Mouse (Mus musculus) left cerebral cortex, adult 2 months (tissue): ENCODE results near the gene Hoxc4. TPM values are rescaled to one million over a fixed set of nuclear protein-coding genes. Genes with fewer than 3 reads are reported as not detected.

Source experiments
- DNase-seq, 2 experiments: peaks; one replicate each; pipeline ENCODE4 v3.0.0; 2021 to 2022; ENCODE audit warnings: low spot score in 2 of 2, mixed read lengths in 1 of 2; ENCODE audit errors: extremely low spot score in 1 of 2
- H3K27ac ChIP-seq: fragments of 200-600 bp; 2 replicates; pipeline ENCODE4 v1.8.1; 2022
- H3K4me3 ChIP-seq: fragments of 200-600 bp; 2 replicates; pipeline ENCODE4 v1.8.1; 2022
- CTCF ChIP-seq: fragments of 200-600 bp; IDR thresholded peaks from 2 replicates; pipeline ENCODE4 v1.8.1; 2022; ENCODE audit warnings: antibody characterized with exemption, mild to moderate bottlenecking, moderate library complexity
- intact Hi-C: fragments of 180-260 bp; cut with DNase I; formaldehyde crosslinking; loops from one replicate; pipeline ENCODE4 v1.15.1; 2025
- total RNA-seq, 2 experiments: library from RNA; stranded (reverse); gene quantifications; 2 replicates each; pipeline ENCODE4 v1.2.3; 2021

Gene Hoxc4
- total RNA-seq, 2 experiments from 2014 or later = not detected

DNA sequence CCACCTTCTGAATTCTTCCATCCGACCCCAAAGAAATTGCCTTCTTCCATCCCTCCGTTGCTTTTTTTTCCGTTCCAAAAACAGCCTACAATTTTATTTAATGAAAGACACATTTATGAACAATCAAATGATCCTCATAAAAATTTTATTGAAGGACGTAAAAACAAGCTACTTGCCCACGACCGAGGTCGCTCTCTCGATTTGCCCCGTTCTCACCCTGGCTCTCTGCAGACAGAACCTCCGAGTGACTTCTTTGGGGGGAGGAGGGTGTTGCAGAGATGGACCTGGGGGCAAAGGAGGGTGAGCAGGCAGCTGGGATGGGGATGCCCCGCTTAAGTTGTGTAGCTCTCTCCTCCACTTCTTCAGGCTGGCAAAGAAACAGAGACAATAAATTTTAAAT, 38.4 kb upstream of the Hoxc4 start:
- no peak for DNase-seq
- H3K27ac ChIP-seq = no peak overlapping the region
- TF ChIP-seq CTCF = no peak
- H3K4me3 ChIP-seq = no peak overlapping the region
- intact Hi-C loops = no loop called here

DNA sequence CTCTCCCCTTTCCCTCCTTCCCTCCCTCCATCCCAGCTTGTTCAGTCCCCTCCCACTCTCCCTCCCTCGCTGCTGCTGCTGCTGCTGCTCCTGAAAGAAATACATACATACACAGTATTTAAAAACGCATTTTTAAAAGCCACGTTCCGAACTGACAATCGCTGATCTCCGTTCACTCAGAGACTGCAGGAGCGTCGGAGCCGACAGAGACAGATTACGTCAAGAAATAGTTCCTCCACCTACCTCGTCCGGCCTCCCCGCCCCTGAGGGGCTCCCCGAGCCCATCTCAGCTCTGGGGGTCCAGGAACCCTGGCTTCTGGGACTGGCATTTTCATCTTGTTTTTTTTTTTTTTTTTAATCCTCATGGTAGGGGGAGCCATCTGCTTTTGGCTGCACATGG, 37.8 kb upstream of the Hoxc4 start:
- TF ChIP-seq CTCF = no peak
- intact Hi-C loops = no loop called here
- Histone ChIP-seq H3K4me3 (no peak overlapping the region), H3K27ac (no peak overlapping the region)
- DNase-seq = no peak

DNA sequence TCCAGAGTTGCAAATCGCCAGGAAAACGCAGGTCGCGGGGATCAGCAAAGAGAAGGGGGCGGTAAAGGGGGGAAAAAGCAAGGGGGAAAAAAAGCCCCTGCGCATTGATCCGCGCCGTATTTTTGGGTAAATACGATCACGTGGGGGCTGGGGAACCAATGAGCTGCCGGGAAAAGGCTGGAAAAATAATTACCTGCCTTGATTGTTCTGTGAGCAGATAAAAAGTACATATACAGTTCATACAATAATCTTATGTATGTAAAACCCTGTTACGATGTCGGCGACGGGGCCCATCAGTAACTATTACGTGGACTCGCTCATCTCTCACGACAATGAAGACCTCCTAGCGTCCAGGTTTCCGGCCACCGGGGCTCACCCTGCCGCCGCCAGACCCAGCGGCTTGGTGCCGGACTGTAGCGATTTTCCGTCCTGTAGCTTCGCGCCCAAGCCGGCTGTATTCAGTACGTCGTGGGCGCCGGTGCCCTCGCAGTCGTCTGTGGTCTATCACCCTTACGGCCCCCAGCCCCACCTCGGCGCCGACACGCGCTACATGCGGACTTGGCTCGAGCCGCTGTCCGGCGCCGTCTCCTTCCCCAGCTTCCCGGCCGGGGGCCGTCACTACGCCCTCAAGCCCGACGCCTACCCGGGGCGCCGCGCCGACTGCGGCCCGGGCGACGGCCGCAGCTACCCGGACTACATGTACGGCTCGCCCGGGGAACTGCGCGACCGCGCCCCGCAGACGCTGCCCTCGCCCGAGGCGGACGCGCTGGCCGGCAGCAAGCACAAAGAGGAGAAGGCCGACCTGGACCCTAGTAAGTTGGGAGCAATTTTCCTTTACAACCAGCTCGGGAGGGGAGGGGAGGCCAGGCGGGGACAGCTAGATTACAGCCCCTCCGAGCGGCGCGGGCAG, 37.1 kb upstream of the Hoxc4 start:
- TF ChIP-seq CTCF = no peak
- no peak overlapping the region for H3K27ac ChIP-seq
- intact Hi-C loops = no loop called here
- DNase-seq = no peak
- H3K4me3 ChIP-seq = no peak overlapping the region

DNA sequence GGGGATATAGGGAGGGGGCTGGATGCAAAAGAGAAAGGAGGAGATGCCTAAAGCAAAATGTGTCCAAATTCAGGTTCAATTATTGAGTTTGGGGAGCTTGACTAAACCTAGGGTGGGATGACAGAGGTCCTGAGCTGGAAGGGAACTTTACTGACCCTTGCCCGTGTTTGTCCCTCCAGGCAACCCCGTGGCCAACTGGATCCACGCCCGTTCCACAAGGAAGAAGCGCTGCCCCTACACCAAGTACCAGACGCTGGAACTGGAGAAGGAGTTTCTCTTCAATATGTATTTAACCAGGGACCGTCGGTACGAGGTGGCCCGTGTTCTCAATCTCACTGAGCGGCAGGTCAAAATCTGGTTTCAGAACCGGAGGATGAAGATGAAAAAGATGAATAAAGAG, 35.0 kb upstream of the Hoxc4 start:
- Histone ChIP-seq H3K4me3 (no peak overlapping the region), H3K27ac (no peak overlapping the region)
- no peak for TF ChIP-seq CTCF
- DNase-seq = no peak
- intact Hi-C loops = no loop called here

DNA sequence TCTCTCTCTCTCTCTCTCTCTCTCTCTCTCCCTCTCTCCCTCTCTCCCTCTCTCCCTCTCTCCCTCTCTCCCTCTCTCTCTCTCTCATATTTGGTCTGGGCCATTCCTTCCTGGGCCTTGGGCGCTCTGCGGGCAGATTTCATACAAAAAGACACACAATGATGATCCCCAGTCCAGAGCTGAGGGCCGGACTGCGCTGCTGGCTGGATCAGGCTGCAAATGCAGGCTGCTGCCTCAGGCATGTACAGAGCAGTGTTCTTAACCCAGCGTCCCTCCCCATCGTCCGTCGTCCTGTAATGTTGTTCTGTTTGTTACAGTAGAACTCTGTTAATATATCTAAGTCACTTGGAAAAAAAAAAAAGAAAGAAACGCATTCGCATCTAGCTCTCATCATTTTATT, 34.2 kb upstream of the Hoxc4 start:
- DNase-seq = no peak
- no peak for TF ChIP-seq CTCF
- intact Hi-C loops = no loop called here
- H3K27ac ChIP-seq = no peak overlapping the region
- H3K4me3 ChIP-seq = no peak overlapping the region

DNA sequence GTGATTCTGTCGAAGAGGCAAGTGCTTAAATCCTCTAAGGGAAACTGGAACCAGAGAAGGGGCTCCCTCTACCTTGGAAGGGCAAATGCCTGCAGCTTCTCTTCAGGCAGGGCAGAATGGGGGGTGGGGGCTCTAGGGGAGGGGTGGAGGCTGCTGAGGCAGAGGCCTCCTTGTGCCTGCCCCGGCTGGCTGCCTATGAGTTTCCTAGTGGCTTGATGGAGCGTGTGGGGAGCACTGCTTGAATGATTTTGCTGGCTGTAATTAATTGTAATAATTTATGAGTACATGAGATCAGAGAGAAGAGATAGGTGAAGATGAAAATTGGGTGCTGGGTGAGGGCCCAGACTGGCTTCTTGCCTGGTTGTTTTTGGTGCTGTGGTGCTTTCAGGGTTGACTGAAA, 33.8 kb upstream of the Hoxc4 start:
- no peak overlapping the region for H3K27ac ChIP-seq
- DNase-seq = no peak
- H3K4me3 ChIP-seq = no peak overlapping the region
- no peak for TF ChIP-seq CTCF
- intact Hi-C loops = loop anchor here (5.0 kb wide), 1 partner anchor 228 kb away; no protein-coding TSS in a partner anchor

DNA sequence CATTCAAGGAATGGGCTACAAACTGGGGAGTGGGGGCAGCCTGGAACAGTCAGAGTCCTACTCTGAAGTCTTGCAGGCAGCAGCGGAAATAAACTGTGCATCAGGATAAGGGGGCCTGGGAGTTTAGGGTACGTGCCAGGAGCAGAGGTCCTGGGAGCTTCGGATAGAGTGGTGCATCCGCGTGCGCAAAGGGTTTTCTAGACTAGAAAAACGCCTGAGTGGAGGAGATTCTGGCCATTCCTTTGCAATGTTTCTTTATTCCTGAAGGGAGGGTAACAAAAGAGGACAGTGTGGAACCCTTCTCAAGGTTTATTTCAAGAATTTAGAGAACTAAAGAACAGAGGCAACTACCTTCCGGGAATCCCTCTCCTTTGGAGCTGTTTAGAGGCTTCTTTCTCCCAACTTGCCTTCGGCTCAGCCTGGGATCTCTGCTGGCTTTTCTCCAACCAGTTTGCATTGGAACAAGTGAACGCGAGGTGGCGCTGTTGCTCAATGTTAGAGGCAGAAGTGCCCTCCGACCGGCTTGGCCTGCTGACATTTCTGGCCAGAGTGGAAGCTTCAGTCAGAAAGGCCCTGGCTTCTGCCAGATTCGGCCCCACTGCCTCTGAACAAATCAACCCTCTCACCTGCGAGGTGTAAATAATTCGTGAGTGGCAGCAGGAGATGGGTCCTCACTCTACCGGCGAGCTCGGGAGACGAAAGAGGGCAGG, 31.5 kb upstream of the Hoxc4 start:
- peak; percentile 78 to 81 for DNase-seq
- no peak overlapping the region for H3K27ac ChIP-seq
- intact Hi-C loops = loop anchor here (1.0 to 5.0 kb wide), 2 partner anchors 190 to 230 kb away; no protein-coding TSS in a partner anchor
- H3K4me3 ChIP-seq = no peak overlapping the region
- TF ChIP-seq CTCF = peak; percentile 90

DNA sequence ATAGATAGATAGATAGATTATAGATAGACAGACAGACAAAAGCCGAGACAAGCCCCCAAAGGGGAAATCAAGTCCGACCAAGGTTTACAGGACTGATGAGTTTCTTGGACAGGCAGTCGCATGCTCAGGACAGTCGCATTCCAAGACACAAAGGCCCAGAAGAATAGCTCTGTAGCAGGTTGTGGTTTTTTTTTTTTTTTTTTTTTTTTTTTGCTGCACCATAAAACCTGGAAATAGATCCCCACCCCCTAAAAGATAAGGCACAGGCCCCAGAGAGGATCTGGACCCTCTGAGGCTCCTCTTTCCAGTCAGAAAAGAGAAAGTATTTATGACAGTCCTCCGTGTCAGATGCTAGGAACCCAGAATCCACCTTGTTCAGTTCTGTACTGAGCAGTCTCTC, 30.7 kb upstream of the Hoxc4 start:
- Histone ChIP-seq H3K27ac (no peak overlapping the region), H3K4me3 (no peak overlapping the region)
- TF ChIP-seq CTCF = no peak
- DNase-seq = no peak
- intact Hi-C loops = loop anchor here (5.0 kb wide), 1 partner anchor 231 kb away; no protein-coding TSS in a partner anchor

DNA sequence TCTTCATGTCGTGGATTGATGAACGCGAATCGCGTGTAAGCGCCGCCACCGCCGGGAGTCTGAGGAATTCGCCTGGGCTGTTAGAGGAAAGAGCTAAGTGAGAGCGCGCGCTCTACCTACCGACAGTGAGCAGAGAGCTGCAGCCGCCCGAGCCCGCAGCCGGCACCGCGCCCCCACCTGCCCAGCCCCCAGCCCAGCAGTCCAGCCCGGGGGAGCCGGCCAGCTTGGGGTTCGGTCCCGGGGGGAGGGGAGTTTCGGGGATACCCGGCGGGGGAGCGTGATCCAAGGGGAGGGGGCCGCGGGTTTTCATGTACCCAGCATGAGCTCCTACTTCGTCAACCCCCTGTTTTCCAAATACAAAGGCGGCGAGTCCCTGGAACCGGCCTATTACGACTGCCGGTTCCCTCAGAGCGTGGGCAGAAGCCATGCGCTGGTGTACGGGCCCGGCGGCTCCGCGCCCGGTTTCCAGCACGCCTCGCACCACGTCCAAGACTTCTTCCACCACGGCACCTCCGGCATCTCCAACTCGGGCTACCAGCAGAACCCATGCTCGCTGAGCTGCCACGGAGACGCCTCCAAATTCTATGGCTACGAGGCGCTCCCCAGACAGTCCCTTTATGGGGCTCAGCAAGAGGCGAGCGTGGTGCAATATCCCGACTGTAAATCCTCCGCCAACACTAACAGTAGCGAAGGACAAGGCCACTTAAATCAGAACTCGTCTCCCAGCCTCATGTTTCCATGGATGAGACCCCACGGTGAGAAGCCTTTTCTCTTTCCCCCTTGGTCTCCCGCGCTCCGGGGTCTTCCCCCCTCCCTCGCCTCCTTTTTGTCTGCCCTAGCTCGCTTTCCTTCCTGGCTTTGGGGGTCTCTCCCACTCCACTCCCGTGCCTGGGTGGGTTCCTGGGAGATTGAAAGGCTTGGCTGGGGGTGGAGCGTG, 28.0 kb upstream of the Hoxc4 start, which contains the start of gene Hoxc8:
Gene Hoxc8, plus strand, starts transcription at position 147 of the 937 bp plus-strand sequence.
- no peak for TF ChIP-seq CTCF
- no peak for DNase-seq
- intact Hi-C loops = no loop called here
- Histone ChIP-seq H3K4me3 (no peak within 1 kb of the TSS), H3K27ac (no peak within 1 kb of the TSS)

DNA sequence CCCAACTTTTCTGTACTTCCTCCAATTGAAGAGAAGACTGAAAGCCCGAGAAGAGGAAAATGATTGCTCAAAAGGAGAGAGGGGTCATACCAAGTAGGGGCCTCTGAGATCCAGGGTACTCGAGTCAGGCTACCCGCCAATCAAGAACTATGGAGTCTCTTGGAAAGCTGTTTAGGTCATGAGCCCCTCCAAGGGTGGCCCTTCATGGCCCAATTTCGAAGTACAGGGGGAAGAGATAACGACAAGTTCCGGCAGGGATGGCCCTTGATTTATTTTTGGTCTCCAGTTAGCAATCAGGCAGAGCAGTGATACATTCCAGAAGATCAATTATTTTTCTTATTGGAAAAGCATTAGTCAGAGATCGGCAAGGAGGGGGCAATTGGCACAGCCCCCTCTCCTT, 27.0 kb upstream of the Hoxc4 start:
- Histone ChIP-seq H3K27ac (no peak overlapping the region), H3K4me3 (no peak overlapping the region)
- no peak for TF ChIP-seq CTCF
- intact Hi-C loops = no loop called here
- no peak for DNase-seq

DNA sequence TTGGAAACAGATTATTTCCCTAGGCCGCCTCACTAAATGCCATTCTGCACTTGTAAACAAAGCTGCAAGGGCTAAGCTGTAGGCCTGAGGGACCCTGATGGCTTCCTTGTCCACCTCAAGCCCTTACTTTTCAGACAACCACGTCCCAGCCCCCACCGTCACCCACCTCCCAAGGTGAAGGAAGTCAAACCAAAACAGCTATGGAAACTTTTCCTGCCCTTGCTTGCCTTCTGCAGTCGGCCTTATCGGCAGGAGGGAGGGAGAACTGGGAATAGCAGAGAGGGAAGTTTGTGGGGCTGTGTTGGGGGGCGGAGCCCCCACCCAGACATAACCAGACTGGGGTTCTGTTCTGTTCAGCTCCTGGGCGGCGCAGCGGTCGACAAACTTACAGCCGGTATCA, 26.5 kb upstream of the Hoxc4 start:
- intact Hi-C loops = no loop called here
- no peak for TF ChIP-seq CTCF

More for the DNA sequence above, 26.5 kb upstream of the Hoxc4 start:
- no peak overlapping the region for H3K27ac ChIP-seq
- H3K4me3 ChIP-seq = no peak overlapping the region
- no peak for DNase-seq
